Mouse (Mus musculus) spleen, adult 2 months (tissue): ENCODE measurements around the gene Slain1.

Source experiments
- CTCF ChIP-seq: fragments of 200-500 bp; IDR thresholded peaks from 2 replicates; pipeline ENCODE4 v1.5.1; 2011; ENCODE audit warnings: mild to moderate bottlenecking, inconsistent platforms; ENCODE audit not compliant: insufficient read depth, insufficient read length, insufficient replicate concordance; ENCODE audit errors: extremely low read depth
- POLR2A ChIP-seq: fragments of 200-500 bp; IDR thresholded peaks from 2 replicates; pipeline ENCODE4 v1.6.1; 2011; ENCODE audit warnings: low read depth, low read length, inconsistent platforms

DNA sequence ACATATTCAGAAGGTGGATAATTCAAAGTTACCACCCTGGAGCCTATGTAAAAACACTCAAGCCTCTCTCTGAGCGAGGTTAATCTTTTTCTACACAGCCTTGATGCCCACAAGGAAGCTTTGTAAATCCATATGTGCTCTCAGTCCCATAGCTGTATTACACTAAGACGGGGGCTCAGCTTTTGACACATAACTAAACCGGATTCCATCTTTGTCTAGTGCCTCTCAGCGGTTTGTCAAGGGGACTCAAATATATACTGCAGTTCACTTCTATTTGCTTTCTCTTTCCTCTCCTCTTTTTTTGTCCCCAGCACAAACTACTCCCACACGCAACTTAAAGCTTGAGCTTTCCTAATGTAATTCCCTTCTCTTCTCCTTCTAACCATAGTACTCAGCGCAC, 23.9 kb upstream of the Slain1 start:
- TF ChIP-seq CTCF: no peak
- no peak for TF ChIP-seq POLR2A
